Mouse (Mus musculus) ES-E14 (cell line): ENCODE data around the gene Selenoo.

Source experiments
- CHD2 ChIP-seq: IDR thresholded peaks from 2 replicates; pipeline ENCODE4 v1.6.1; 2014; ENCODE audit warnings: mild to moderate bottlenecking, low read depth, low read length, inconsistent platforms
- HCFC1 ChIP-seq: IDR thresholded peaks from 2 replicates; pipeline ENCODE4 v1.6.1; 2012; ENCODE audit warnings: low read length, inconsistent platforms, borderline replicate concordance; ENCODE audit not compliant: insufficient read depth
- MAFK ChIP-seq: IDR thresholded peaks from 2 replicates; pipeline ENCODE4 v1.6.1; 2014; ENCODE audit warnings: mild to moderate bottlenecking, low read depth, low read length, inconsistent platforms; ENCODE audit not compliant: insufficient read depth
- ZC3H11A ChIP-seq: IDR thresholded peaks from 2 replicates; pipeline ENCODE4 v1.6.1; 2012; ENCODE audit warnings: low read depth, mild to moderate bottlenecking, inconsistent platforms, low read length, borderline replicate concordance
- ZNF384 ChIP-seq: IDR thresholded peaks from 2 replicates; pipeline ENCODE4 v1.6.1; 2012; ENCODE audit warnings: low read depth, low read length, inconsistent platforms

DNA sequence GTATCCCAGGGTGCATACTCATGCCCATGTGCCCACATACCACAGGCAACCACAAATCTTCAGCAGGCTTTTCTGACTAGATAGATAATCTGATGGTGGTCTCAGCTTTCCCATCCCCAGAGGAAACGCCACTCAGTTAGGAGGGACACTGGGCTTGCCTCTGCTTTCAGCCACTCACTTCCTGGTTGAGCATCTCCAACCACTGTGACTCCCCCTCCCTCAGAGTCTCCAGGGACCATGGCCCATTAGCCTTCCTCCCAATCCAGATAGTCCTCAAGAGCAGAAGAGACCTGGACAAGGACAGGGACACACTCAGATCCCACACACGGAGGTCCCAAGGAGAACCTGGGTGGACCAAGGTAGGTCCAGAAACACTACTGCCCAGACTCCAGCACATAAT, 54.2 kb downstream of the Selenoo start:
- TF ChIP-seq ZNF384 (no peak), CHD2 (no peak), MAFK (no peak), HCFC1 (no peak), ZC3H11A (no peak)
